Mouse (Mus musculus) embryo, embryonic 11.5 days (tissue): ENCODE results near the gene Hoxc8.

ENCODE experiments used
- DNase-seq: peaks from one replicate; pipeline ENCODE4 v3.0.0-alpha.2; 2012; ENCODE audit warnings: low read depth, low spot score

Hoxc8 gene

DNA sequence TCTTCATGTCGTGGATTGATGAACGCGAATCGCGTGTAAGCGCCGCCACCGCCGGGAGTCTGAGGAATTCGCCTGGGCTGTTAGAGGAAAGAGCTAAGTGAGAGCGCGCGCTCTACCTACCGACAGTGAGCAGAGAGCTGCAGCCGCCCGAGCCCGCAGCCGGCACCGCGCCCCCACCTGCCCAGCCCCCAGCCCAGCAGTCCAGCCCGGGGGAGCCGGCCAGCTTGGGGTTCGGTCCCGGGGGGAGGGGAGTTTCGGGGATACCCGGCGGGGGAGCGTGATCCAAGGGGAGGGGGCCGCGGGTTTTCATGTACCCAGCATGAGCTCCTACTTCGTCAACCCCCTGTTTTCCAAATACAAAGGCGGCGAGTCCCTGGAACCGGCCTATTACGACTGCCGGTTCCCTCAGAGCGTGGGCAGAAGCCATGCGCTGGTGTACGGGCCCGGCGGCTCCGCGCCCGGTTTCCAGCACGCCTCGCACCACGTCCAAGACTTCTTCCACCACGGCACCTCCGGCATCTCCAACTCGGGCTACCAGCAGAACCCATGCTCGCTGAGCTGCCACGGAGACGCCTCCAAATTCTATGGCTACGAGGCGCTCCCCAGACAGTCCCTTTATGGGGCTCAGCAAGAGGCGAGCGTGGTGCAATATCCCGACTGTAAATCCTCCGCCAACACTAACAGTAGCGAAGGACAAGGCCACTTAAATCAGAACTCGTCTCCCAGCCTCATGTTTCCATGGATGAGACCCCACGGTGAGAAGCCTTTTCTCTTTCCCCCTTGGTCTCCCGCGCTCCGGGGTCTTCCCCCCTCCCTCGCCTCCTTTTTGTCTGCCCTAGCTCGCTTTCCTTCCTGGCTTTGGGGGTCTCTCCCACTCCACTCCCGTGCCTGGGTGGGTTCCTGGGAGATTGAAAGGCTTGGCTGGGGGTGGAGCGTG, at the start of gene Hoxc8:
Gene Hoxc8 (plus strand): TSS at position 147 of the 937 bp plus-strand sequence.
- no peak for DNase-seq

DNA sequence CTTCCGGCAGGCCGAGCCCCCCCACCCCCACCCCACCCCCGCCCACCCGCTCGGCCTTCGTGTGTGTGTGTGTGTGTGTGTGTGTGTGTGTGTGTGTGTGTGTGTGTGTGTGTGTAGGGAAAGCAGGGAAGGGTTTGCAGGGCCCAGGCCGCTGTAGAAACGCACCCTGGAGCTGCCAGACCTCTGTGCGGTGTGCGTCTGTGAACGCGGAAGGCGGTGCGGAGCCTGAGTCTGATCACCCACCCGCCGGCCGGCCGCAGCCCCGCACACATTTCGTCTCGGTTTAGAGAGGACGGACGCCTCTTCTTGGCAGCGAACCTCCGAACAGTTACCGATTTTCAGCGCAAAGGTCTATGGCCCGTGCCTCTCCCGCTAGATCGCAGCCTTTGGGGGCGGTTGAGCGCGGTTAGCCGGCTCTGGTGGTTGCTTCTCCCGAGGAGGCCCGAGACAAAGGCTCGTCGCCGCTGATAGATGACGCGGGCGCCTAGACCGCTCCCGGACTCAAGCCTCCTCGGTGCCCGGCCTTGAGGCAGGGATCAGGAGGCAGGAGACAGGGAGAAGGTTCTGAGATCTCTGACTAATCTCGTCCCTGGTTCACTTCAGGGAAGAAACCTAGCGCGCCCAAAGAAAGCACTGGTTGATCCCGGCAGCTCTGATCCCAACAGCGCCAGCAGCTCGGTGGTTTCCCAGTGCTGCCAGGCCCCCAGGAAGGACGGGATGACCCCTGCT, 47.5 kb upstream of the Hoxc8 start:
- no peak for DNase-seq

DNA sequence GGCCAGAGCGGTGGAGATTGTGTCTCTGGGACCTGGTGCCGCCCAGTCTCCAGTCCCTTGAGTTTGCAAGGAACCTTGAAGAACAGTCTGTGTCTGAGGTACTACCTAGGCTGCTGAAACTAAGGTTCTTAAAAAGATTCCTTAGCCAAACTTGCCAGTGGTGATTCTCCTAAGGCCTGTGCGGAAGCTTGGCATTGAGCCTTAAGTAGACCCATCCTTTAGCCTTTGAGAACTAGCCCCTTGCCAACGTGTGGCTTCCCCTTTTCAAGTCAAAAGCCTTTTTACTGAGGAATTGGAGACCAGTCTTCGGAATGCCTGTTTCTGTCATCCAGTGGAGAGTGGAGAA, 47.0 kb upstream of the Hoxc8 start:
- no peak for DNase-seq

DNA sequence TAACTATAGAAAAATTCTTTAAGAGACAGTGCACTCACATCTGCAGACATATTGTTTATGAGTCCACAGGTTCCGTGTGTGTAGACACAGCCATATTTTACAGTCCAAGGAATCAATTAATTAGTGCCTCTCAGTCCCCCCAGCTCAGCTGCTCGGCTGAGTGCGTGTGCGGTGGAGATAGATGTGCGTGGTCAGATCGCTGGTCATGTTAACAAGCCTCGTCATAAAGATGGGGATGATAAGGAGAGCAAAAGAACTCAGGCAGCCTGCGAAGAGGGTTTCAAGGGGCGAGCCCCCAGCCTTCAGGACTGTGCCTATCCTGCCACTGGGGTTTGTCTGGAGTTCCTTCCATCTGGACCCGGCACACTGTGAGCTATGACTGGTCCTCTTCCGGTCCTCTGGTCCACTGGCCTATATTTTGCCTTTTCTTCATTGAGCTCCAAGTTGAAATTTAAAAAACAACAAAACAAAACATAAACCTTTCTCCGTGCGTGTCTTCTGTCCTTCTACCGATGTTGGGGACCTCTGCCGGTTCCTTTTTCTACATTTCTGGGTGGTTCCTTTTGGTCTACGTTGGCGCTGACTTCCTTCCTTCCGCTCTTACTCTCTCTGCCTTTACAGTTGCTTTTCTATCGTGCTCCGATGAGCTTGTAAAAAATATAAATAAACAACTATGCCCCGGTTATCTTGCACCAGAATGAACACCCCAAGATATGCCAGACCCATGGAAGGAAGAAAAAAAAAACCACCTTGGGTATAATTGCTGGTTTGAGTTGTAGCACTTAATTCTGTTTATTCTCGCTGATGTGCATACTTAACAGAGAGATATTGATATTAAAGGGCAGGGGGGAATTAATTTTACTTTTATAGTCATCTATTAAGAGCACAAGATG, 45.0 kb upstream of the Hoxc8 start:
- no peak for DNase-seq

- DNase-seq = no peak
Observed at GRCm38 (mm10) chr15:102947276-102947675, 43.1 kb upstream of the Hoxc8 start.

DNA sequence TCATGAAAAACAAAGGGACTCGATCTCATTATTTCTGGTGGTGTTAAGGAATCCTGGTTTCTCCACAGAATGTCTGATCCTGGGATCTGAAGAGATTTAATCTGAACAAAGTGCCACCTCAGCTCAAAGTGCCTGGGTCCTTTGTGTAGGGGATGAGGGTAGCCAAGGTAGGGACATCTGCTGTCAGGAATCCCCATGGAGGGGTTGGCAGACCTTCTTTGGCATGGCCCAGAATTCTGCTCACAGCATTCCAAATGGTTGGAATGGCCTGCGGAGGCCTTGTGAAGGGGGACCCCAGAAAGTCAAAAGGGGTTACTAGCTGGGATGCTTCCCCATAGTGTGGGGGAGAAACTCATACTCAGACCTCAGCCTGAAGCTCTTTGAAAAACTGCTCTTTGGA, 41.6 kb upstream of the Hoxc8 start:
- DNase-seq = no peak

DNA sequence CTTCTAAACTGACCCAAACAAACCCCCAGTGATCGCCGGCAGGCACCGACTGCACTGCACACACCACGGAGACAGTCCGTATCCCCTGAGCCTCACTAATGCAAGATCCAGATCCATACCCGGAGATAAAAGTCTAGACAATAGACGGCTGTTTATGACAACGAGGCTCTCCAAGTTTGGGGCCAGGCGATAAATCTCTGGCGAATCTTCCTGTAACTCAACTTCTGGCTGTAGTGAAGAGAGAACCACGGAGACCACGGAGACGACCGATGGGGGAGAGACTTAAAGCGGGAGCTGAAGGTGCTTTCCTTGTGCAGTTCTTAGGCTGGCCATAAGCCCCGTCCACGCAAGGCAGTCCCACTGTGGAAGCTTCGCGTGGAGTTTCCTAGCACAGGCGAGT, 40.7 kb upstream of the Hoxc8 start:
- DNase-seq = no peak

- no peak for DNase-seq
Observed at GRCm38 (mm10) chr15:102950877-102951276, 39.5 kb upstream of the Hoxc8 start.

DNA sequence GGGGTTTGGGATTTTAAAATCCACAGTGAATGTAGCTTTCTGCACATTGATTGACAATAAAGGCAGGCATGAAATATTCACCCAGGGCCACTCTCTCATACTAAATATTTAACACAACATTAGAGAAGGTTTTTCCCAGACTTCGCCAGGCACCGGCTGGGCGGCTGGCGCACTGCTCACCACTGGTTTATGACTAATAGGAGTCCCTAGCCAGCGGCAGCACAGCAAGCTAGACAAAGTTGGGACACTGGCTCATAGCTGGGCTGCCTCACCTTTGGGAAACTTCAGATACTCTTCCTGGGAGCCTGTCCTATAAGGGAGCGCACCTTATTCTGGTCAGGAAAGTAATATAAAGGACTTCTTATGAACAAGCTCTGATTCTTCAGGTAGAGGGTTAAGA, 36.8 kb upstream of the Hoxc8 start:
- no peak for DNase-seq

- DNase-seq = no peak
Observed at GRCm38 (mm10) chr15:102954192-102955006, 36.0 kb upstream of the Hoxc8 start, which contains the start of gene Hoxc11. Gene Hoxc11, plus strand, starts transcription at chr15:102954427.

- DNase-seq = no peak
Observed at GRCm38 (mm10) chr15:102955007-102955382, 35.4 kb upstream of the Hoxc8 start.

DNA sequence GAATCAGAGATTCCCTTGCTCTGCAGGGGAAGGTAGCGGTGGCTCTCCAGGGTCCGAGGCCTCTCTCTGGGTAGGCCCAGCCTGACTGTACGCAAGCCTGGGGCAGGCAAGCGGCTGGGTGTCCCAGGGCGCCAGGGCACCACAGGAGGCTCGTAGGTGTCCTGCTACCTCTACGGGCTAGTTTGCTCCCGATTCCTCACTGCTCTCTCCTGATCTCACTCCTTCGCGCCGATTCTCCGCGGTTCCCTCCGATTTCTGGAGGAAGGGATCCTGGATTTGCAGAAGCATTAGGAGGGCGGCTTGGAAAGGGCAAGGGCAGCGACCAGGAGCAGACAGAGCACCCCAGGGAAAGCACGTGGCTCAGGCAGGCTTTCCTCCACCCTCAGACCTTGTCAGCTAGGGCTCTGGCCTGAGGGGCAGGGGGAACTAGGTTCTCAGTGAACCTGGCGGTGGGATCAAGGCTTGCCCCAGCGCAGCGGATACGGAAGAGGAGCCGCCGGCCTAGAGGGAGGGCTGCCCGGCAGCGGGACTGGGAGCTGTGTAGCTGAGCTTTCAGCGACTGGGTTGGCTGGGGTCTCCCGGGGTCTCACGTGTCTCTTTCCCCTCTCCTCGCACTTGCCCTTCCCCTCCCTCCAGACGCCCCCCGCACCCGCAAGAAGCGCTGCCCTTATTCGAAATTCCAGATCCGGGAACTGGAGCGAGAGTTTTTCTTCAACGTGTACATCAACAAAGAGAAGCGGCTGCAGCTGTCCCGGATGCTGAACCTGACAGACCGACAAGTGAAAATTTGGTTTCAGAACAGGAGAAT, 34.4 kb upstream of the Hoxc8 start:
- DNase-seq = no peak

GRCm38 (mm10) chr15:102956906-102957305, 33.5 kb upstream of the Hoxc8 start:
- no peak for DNase-seq

- DNase-seq = no peak
Observed at GRCm38 (mm10) chr15:102959663-102960191, 30.7 kb upstream of the Hoxc8 start.

DNA sequence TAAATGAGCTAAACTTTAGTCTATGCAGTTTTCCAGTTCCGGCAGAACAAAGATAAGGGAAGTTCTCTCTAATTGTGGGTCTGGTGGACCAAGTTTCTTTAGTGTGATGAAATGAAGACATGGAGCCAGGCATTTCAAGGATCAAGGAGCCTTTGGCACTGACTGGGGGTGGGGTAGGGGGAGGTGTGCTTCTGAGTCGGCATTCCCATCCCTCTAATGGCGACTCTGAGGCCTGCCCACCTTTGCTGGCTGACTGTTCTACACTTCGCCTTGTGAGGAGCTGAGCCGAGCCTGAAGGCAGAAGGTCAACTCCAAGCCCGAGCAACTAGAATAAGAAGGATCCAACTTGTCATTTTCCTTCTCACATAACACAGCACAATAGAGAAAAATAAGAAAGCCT, 28.7 kb upstream of the Hoxc8 start:
- DNase-seq = no peak

GRCm38 (mm10) chr15:102962492-102962891, 27.9 kb upstream of the Hoxc8 start:
- no peak for DNase-seq

DNA sequence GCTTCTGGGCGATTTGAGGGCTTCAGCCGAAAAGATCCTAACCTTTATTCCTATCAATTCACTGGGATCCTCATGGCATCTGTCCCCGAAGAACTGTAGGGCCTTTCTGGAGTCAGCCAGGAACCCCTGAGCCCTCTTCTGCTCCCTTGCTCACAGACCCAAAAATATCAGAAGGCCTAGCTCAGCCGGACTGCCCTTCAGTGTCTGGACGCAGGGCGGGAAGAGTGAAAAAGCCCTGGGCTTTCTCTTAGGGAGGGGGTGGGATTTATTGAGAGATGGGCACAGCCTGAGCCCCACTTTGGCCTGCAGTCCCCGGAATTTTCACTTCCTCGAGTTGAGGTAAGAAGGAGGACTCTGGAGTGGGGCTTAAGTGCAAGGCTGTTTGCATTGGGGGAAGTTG, 27.1 kb upstream of the Hoxc8 start:
- no peak for DNase-seq

DNA sequence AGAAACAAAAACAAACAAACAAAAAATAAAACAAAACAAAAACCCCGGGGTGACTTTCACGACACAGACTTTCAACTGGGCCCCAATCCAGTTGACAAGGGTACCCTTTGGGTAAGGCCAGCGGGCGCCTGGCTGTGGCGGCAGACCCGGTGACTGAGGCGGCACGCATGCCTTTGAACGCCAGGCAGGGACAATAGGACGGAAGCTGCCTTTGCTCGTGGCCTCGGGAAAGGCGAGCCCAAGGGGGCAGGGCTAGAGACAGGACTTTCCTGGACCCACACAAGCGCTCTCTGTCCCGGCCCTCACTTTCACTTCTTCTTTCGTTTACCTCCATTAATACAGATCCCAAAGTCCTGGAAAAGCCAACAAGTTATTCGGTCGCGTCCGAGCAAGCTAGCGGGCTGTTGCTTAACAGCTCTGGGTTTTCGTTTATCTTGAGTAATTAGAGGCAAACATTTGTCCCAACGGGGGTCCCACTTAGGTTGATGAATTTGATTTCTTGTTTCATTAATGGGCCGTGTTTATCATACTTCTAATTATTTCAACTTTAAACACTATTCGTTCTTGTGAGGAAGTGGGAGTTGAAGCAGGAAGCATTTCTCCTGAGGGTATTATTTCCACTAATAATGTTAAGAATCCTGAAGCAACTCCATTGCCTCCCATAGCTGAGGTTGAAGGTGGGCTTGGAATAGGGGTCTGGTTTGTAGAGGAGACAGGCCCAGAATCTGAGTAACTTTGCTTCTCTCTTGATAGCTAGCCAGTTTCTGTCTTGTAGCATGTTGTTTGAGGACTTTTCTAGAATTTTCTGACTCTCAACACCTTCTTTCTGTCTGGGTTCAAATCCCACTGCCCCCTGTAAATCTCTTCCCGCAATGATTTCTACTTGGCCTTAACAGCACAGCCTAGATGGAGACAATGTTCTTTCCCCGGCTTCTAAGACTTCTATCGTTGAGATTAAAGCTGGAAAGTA, 26.5 kb upstream of the Hoxc8 start:
- no peak for DNase-seq
